ENCODE assay signal across 9 mouse cellular contexts in genomic region chr8:127178634-127179033, GRCm38 (mm10).
DNase-seq lines count a peak whose midpoint lies in the region; ATAC-seq and TF ChIP-seq lines count a peak whose summit lies in the region.
"Had no signal": no experiment of that assay in that cellular context is flagged by ENCODE, and none has a peak within 500 bp of the region (broad histone marks: within the 10 kb centered on the region; RNA-seq: fewer than 3 reads in every experiment).

No protein-coding gene starts in this region.

- peaks cover 23% of the 10 kb centered on the region for H3K4me1 ChIP-seq in embryonic facial prominence, embryonic 10.5 days
- H3K4me1 ChIP-seq in hindbrain, postnatal 0 days (ENCODE audit: insufficient read depth, low read length) = no peaks in the 10 kb centered on the region
- peaks cover 7% of the 10 kb centered on the region for H3K4me1 ChIP-seq in lung, adult 2 months (ENCODE audit: control insufficient read depth, insufficient read depth, low read length)

- no peak overlapping the region for H3K4me3 ChIP-seq in embryonic facial prominence, embryonic 10.5 days
- no peak overlapping the region for H3K4me3 ChIP-seq in hindbrain, postnatal 0 days (ENCODE audit: low read length)
- H3K4me3 ChIP-seq in lung, adult 2 months (replicated peaks; ENCODE audit: extremely low read depth, low read depth, low read length) = no peak overlapping the region
- H3K4me3 ChIP-seq: midbrain, embryonic 12.5 days had no signal

- peak; percentile 72 for TF ChIP-seq CTCF in Patski (IDR thresholded peaks at IDR 0.05)
- TF ChIP-seq CTCF in hindbrain, postnatal 0 days (IDR thresholded peaks at IDR 0.05; ENCODE audit: low read depth) = peak; percentile 81
- peak; percentile 30; the same call in 1 of the 2 replicates for TF ChIP-seq CTCF in lung, adult 2 months (IDR thresholded peaks at IDR 0.05; ENCODE audit: insufficient read depth, low read length)

- no peaks in the 10 kb centered on the region for H3K27me3 ChIP-seq in Patski
- no peaks in the 10 kb centered on the region for H3K27me3 ChIP-seq in embryonic facial prominence, embryonic 10.5 days (replicated peaks; ENCODE audit: low read depth, poor library complexity, severe bottlenecking)
- H3K27me3 ChIP-seq in hindbrain, postnatal 0 days (ENCODE audit: insufficient read depth, low read length) = no peaks in the 10 kb centered on the region
- H3K27me3 ChIP-seq: midbrain, embryonic 12.5 days had no signal

- no peaks in the 10 kb centered on the region for H3K9me3 ChIP-seq in embryonic facial prominence, embryonic 10.5 days
- no peaks in the 10 kb centered on the region for H3K9me3 ChIP-seq in hindbrain, postnatal 0 days (ENCODE audit: low read length)
- H3K9me3 ChIP-seq: midbrain, embryonic 12.5 days had no signal

- CTCF ChIA-PET in Patski (lab: Charles Lee) = interaction anchor here (0.8 to 4.5 kb wide), 9 partner anchors 9 to 203 kb away, joined by 3 to 39 read pairs (median 3); no protein-coding TSS in a partner anchor

- ATAC-seq in Patski = no peak
- ATAC-seq in hindbrain, postnatal 0 days = peak; percentile 47; the same call in 1 of the 2 replicates

- no peak for TF ChIP-seq POLR2A in lung, adult 2 months (IDR thresholded peaks at IDR 0.05; ENCODE audit: borderline replicate concordance, extremely low read depth, low read depth, low read length)

- DNase-seq in kidney, adult 9 months = peak; percentile 78
- DNase-seq in kidney, adult 11 months = no peak
- DNase-seq in Patski (ENCODE audit: low read depth, low spot score) = no peak
- peak; percentile 21 for DNase-seq in embryonic facial prominence, embryonic 10.5 days (ENCODE audit: low spot score)
- DNase-seq in hindbrain, postnatal 0 days (ENCODE audit: low spot score) = peak; percentile 92
- DNase-seq in lung, adult 2 months = no peak
- DNase-seq in right cerebral cortex, postnatal 4 days = peak; percentile 31
- DNase-seq in urinary bladder, postnatal 10 days (ENCODE audit: low spot score) = no peak

- 64% methylated on average over 4 of the region's 4 CpGs for WGBS in embryonic facial prominence, embryonic 10.5 days
- WGBS in hindbrain, postnatal 0 days = 61% methylated on average over 4 of the region's 4 CpGs
- WGBS in lung, adult 2 months = 57% methylated on average over 4 of the region's 4 CpGs

- no peaks in the 10 kb centered on the region for H3K36me3 ChIP-seq in embryonic facial prominence, embryonic 10.5 days (replicated peaks)
- no peaks in the 10 kb centered on the region for H3K36me3 ChIP-seq in hindbrain, postnatal 0 days (ENCODE audit: insufficient read depth, low read length)
- H3K36me3 ChIP-seq: midbrain, embryonic 12.5 days had no signal

- H3K9ac ChIP-seq in hindbrain, postnatal 0 days (replicated peaks; ENCODE audit: low read length) = no peak overlapping the region
- H3K9ac ChIP-seq: midbrain, embryonic 12.5 days had no signal

- in situ Hi-C loops in Patski (cut with MboI; ENCODE audit: low pct_unique_long_range_greater_than_20kb) = loop anchor here (5.0 kb wide), 2 partner anchors 36 to 191 kb away; no protein-coding TSS in a partner anchor

- no peak overlapping the region for H3K27ac ChIP-seq in embryonic facial prominence, embryonic 10.5 days (replicated peaks)
- no peak overlapping the region for H3K27ac ChIP-seq in hindbrain, postnatal 0 days
- H3K27ac ChIP-seq: midbrain, embryonic 12.5 days had no signal

- POLR2A ChIA-PET in Patski (lab: Charles Lee) = no interaction called here

- no peak overlapping the region for H3K4me2 ChIP-seq in hindbrain, postnatal 0 days (ENCODE audit: low read depth, low read length)
- H3K4me2 ChIP-seq: midbrain, embryonic 12.5 days had no signal

Comparison
In these comparisons a context has a peak if more than half of its experiments do, and no peak if none do; other contexts are left out.
1. DNase-seq: peak in kidney, adult 9 months (single experiment), embryonic facial prominence, embryonic 10.5 days (single experiment), hindbrain, postnatal 0 days (single experiment) and right cerebral cortex, postnatal 4 days (single experiment); none in kidney, adult 11 months (single experiment), Patski (single experiment), lung, adult 2 months (single experiment) and urinary bladder, postnatal 10 days (single experiment).
2. CTCF ChIP-seq: peak in every context shown above with its lines; median percentile 81 in hindbrain, postnatal 0 days; 72 in Patski; 30 in lung, adult 2 months.